Comparison of ENCODE assay signal across 14 mouse cellular contexts in genomic region chr9:15105136-15105535, GRCm38 (mm10). TPM values are rescaled to one million over a fixed set of nuclear protein-coding genes. Genes with fewer than 3 reads are reported as not detected.
A peak's percentile ranks its signal among the peaks of the same experiment; 100 is the strongest.
DNase-seq lines count a peak whose midpoint lies in the region.
"Had no signal": no experiment of that assay in that cellular context is flagged by ENCODE, and none has a peak within 500 bp of the region (broad histone marks: within the 10 kb centered on the region; RNA-seq: fewer than 3 reads in every experiment).

No protein-coding gene starts in this region.

- DNase-seq in embryo, embryonic 10 days (ENCODE audit: low spot score), result peak; percentile 31
- no peak for DNase-seq in embryo, embryonic 9.5 days (ENCODE audit: extremely low spot score)
- DNase-seq in kidney, postnatal 4 days, result peak; percentile 5 to 9
- no peak for DNase-seq in kidney, adult 8-10 months
- peak; percentile 55 for DNase-seq in gastrocnemius, adult 18-20 months (ENCODE audit: low spot score)
- peak; percentile 10 for DNase-seq in mesoderm, embryonic 11.5 days (ENCODE audit: low read depth, low spot score)
- DNase-seq in adipocyte (ENCODE audit: low spot score), result no peak
- DNase-seq in Muller cell, postnatal 12 days (ENCODE audit: inconsistent ontology term), result no peak
- DNase-seq: B cell, adult 2 months; cerebellum, postnatal 14 days; kidney, postnatal 14 days; lung, postnatal 36 days; right cerebral cortex, postnatal 4 days had no signal

RNA-seq across cellular contexts. Expression of gene Hephl1, which starts 6.8 kb away (rescaled TPM):
- total RNA-seq in gastrocnemius, adult 18-20 months (2021), result under 1 TPM; 0.31 to 0.34 TPM
- total RNA-seq: left cerebral cortex, postnatal 25 days had no signal

RNA-seq across cellular contexts. Expression of gene Panx1, which starts 59.9 kb away (rescaled TPM):
- total RNA-seq in gastrocnemius, adult 18-20 months (2021), result 10 to 100 TPM; 32.0 to 39.1 TPM

Comparison
In these comparisons a context has a peak if more than half of its experiments do, and no peak if none do; other contexts are left out.
1. DNase-seq: peak in embryo, embryonic 10 days (single experiment), kidney, postnatal 4 days (2 of 2), gastrocnemius, adult 18-20 months (single experiment) and mesoderm, embryonic 11.5 days (single experiment); none in embryo, embryonic 9.5 days (single experiment), kidney, adult 8-10 months (0 of 2), adipocyte (single experiment) and Muller cell, postnatal 12 days (single experiment).